Mouse (Mus musculus): Measurements from ENCODE around the gene Ncam1.

Gene Ncam1

GRCm38 (mm10) chr9:49755214-49755613 lies 43.5 kb downstream of the Ncam1 start:
- no peak for DNase-seq (ENCODE audit: low spot score in 2 of 2)

GRCm38 (mm10) chr9:49751466-49751865 lies 47.3 kb downstream of the Ncam1 start:
- DNase-seq (ENCODE audit: low spot score in 2 of 2) = no peak

- no peak for DNase-seq (ENCODE audit: low spot score in 2 of 2)
These were observed 52.5 kb downstream of the Ncam1 start for GRCm38 (mm10) chr9:49746176-49746575.

GRCm38 (mm10) chr9:49745696-49746095 lies 53.0 kb downstream of the Ncam1 start:
- DNase-seq (ENCODE audit: low spot score in 2 of 2) = no peak

GRCm38 (mm10) chr9:49744286-49744685 lies 54.4 kb downstream of the Ncam1 start:
- no peak for DNase-seq (ENCODE audit: low spot score in 2 of 2)

GRCm38 (mm10) chr9:49739935-49740334 lies 58.8 kb downstream of the Ncam1 start:
- DNase-seq (ENCODE audit: low spot score in 2 of 2) = no peak

GRCm38 (mm10) chr9:49738546-49738945 lies 60.2 kb downstream of the Ncam1 start:
- DNase-seq (ENCODE audit: low spot score in 2 of 2) = no peak

- DNase-seq (ENCODE audit: low spot score in 2 of 2) = no peak
These were observed 61.6 kb downstream of the Ncam1 start for GRCm38 (mm10) chr9:49737166-49737565.

- no peak for DNase-seq (ENCODE audit: low spot score in 2 of 2)
These were observed 64.2 kb downstream of the Ncam1 start for GRCm38 (mm10) chr9:49734348-49735007.

GRCm38 (mm10) chr9:49733726-49734125 lies 65.0 kb downstream of the Ncam1 start:
- no peak for DNase-seq (ENCODE audit: low spot score in 2 of 2)

- DNase-seq (ENCODE audit: low spot score in 2 of 2) = no peak
These were observed 69.2 kb downstream of the Ncam1 start for GRCm38 (mm10) chr9:49729479-49729878.

GRCm38 (mm10) chr9:49728211-49728610 lies 70.5 kb downstream of the Ncam1 start:
- DNase-seq (ENCODE audit: low spot score in 2 of 2) = peak in 1 of 2 experiments; percentile 55

- peak; percentile 15 to 86 for DNase-seq (ENCODE audit: low spot score in 2 of 2)
These were observed 76.0 kb downstream of the Ncam1 start for GRCm38 (mm10) chr9:49722765-49723164.

- DNase-seq (ENCODE audit: low spot score in 2 of 2) = no peak
These were observed 83.6 kb downstream of the Ncam1 start for GRCm38 (mm10) chr9:49715121-49715520.

- DNase-seq (ENCODE audit: low spot score in 2 of 2) = no peak
These were observed 84.6 kb downstream of the Ncam1 start for GRCm38 (mm10) chr9:49714091-49714490.

GRCm38 (mm10) chr9:49707646-49708045 lies 91.1 kb downstream of the Ncam1 start:
- no peak for DNase-seq (ENCODE audit: low spot score in 2 of 2)

- DNase-seq (ENCODE audit: low spot score in 2 of 2) = no peak
These were observed 94.3 kb downstream of the Ncam1 start for GRCm38 (mm10) chr9:49704196-49704967.

GRCm38 (mm10) chr9:49695371-49695770 lies 103.4 kb downstream of the Ncam1 start:
- DNase-seq (ENCODE audit: low spot score in 2 of 2) = no peak

GRCm38 (mm10) chr9:49692791-49693190 lies 105.9 kb downstream of the Ncam1 start:
- DNase-seq (ENCODE audit: low spot score in 2 of 2) = no peak

- DNase-seq (ENCODE audit: low spot score in 2 of 2) = no peak
These were observed 107.4 kb downstream of the Ncam1 start for GRCm38 (mm10) chr9:49691344-49691743.

- DNase-seq (ENCODE audit: low spot score in 2 of 2) = no peak
These were observed 115.0 kb downstream of the Ncam1 start for GRCm38 (mm10) chr9:49683566-49684273.

GRCm38 (mm10) chr9:49681848-49682469 lies 116.8 kb downstream of the Ncam1 start:
- no peak for DNase-seq (ENCODE audit: low spot score in 2 of 2)
